Mouse (Mus musculus) T-helper 2 cell (primary cell): Measurements from ENCODE around the gene Gap43.
"Not testable (repeated sequence)": the region's sequence is repeated elsewhere in the genome, so short reads cannot be mapped to it uniquely, and the experiment has no call there.

Source experiments
- in situ Hi-C: fragments of 300-600 bp; cut with MboI, MseI; formaldehyde crosslinking; loops from one replicate; pipeline ENCODE4 v1.15.1; 2025; ENCODE audit warnings: high pct_unique_total_duplicates

Gene Gap43

GRCm38 (mm10) chr16:42294481-42294880 lies 46.0 kb downstream of the Gap43 start:
- in situ Hi-C loops = no loop called here

- in situ Hi-C loops = no loop called here
These were observed 46.4 kb downstream of the Gap43 start for GRCm38 (mm10) chr16:42294056-42294455.

- in situ Hi-C loops = no loop called here
These were observed 48.9 kb downstream of the Gap43 start for GRCm38 (mm10) chr16:42291572-42291971.

- in situ Hi-C loops = loop anchor here (5.0 kb wide), 1 partner anchor 873 kb away; no protein-coding TSS in a partner anchor
These were observed 56.4 kb downstream of the Gap43 start for GRCm38 (mm10) chr16:42284005-42284404.

- in situ Hi-C loops = loop anchor here (5.0 kb wide), 1 partner anchor 640 kb away; no protein-coding TSS in a partner anchor
These were observed 62.7 kb downstream of the Gap43 start for GRCm38 (mm10) chr16:42277713-42278112.

- in situ Hi-C loops = loop anchor here (5.0 kb wide), 1 partner anchor 640 kb away; no protein-coding TSS in a partner anchor
These were observed 63.2 kb downstream of the Gap43 start for GRCm38 (mm10) chr16:42277268-42277667.

- in situ Hi-C loops = loop anchor here (5.0 kb wide), 1 partner anchor 641 kb away; no protein-coding TSS in a partner anchor
These were observed 64.0 kb downstream of the Gap43 start for GRCm38 (mm10) chr16:42276216-42277141.

- in situ Hi-C loops = loop anchor here (5.0 kb wide), 1 partner anchor 642 kb away; no protein-coding TSS in a partner anchor
These were observed 64.8 kb downstream of the Gap43 start for GRCm38 (mm10) chr16:42275518-42276215.

GRCm38 (mm10) chr16:42271213-42271612 lies 69.2 kb downstream of the Gap43 start:
- in situ Hi-C loops = no loop called here

GRCm38 (mm10) chr16:42269587-42269967 lies 70.9 kb downstream of the Gap43 start:
- in situ Hi-C loops = loop anchor here (10.0 kb wide), 1 partner anchor 65 kb away; no protein-coding TSS in a partner anchor

GRCm38 (mm10) chr16:42268843-42269586 lies 71.4 kb downstream of the Gap43 start:
- in situ Hi-C loops = loop anchor here (10.0 kb wide), 1 partner anchor 64 kb away; no protein-coding TSS in a partner anchor

- in situ Hi-C loops = loop anchor here (10.0 kb wide), 1 partner anchor 60 kb away; no protein-coding TSS in a partner anchor
These were observed 75.3 kb downstream of the Gap43 start for GRCm38 (mm10) chr16:42265185-42265584.

- in situ Hi-C loops = loop anchor here (10.0 kb wide), 1 partner anchor 58 kb away; no protein-coding TSS in a partner anchor
These were observed 77.4 kb downstream of the Gap43 start for GRCm38 (mm10) chr16:42262935-42263542.

- in situ Hi-C loops = no loop called here
These were observed 84.8 kb downstream of the Gap43 start for GRCm38 (mm10) chr16:42255693-42256092.

- in situ Hi-C loops = no loop called here
These were observed 85.2 kb downstream of the Gap43 start for GRCm38 (mm10) chr16:42255222-42255621.

- in situ Hi-C loops = no loop called here
These were observed 88.2 kb downstream of the Gap43 start for GRCm38 (mm10) chr16:42252252-42252651.

GRCm38 (mm10) chr16:42244121-42244520 lies 96.3 kb downstream of the Gap43 start:
- in situ Hi-C loops = not testable (repeated sequence)

GRCm38 (mm10) chr16:42231306-42231705 lies 109.1 kb downstream of the Gap43 start:
- in situ Hi-C loops = no loop called here
